Mouse (Mus musculus) ES-Bruce4 (cell line): Measurements from ENCODE around the gene Clasrp.

Experiments
- CTCF ChIP-seq: IDR thresholded peaks from one replicate; pipeline ENCODE4 v1.8.1; 2011; ENCODE audit warnings: low read depth, low read length
- EP300 ChIP-seq: IDR thresholded peaks from 2 replicates; pipeline ENCODE4 v1.6.1; 2011; ENCODE audit warnings: low read depth, low read length; ENCODE audit not compliant: insufficient read depth
- POLR2A ChIP-seq: IDR thresholded peaks from one replicate; pipeline ENCODE4 v1.8.1; 2011; ENCODE audit warnings: low read length; ENCODE audit not compliant: insufficient read depth

GRCm38 (mm10) chr7:19557086-19557485 is 47.2 kb downstream of the Clasrp start:
- TF ChIP-seq POLR2A: no peak
- TF ChIP-seq CTCF: no peak
- no peak for TF ChIP-seq EP300
